Mouse (Mus musculus): ENCODE data around the gene Slc8b1.

GRCm38 (mm10) chr5:120481205-120481604 lies 29.8 kb upstream of the Slc8b1 start:
- TF ChIP-seq POLR2A (IDR thresholded peaks at IDR 0.05; ENCODE audit: extremely low read depth, insufficient read depth, low read length) (no peak), CTCF (IDR thresholded peaks at IDR 0.05; ENCODE audit: low read depth, low read length) (no peak)
